Mouse (Mus musculus): ENCODE measurements at regions not wholly inside any gene's neighbourhood (a gene's known extent, or its start where the extent isn't known, plus 50 kb on each side); places are given as distances from the start of the nearest gene placed in this dataset.
A peak's percentile ranks its signal among the peaks of the same experiment; 100 is the strongest.
"Not testable (repeated sequence)": the region's sequence is repeated elsewhere in the genome, so short reads cannot be mapped to it uniquely, and the experiment has no call there.

- DNase-seq: peak; percentile 71
Observed at GRCm38 (mm10) chr13:57169621-57170020, 273.8 kb upstream of the Trpc7 start.

- no peak for DNase-seq
Observed at GRCm38 (mm10) chr13:57165367-57165766, 269.6 kb upstream of the Trpc7 start.

- no peak for DNase-seq
Observed at GRCm38 (mm10) chr13:57152787-57153186, 257.0 kb upstream of the Trpc7 start.

GRCm38 (mm10) chr13:57147623-57148022 lies 251.8 kb upstream of the Trpc7 start:
- DNase-seq: no peak

GRCm38 (mm10) chr13:57146708-57147107 lies 250.9 kb upstream of the Trpc7 start:
- DNase-seq: no peak

GRCm38 (mm10) chr13:57145782-57146181 lies 250.0 kb upstream of the Trpc7 start:
- DNase-seq: no peak

- DNase-seq: peak; percentile 5
Observed at GRCm38 (mm10) chr13:57142851-57143250, 247.1 kb upstream of the Trpc7 start.

- DNase-seq: no peak
Observed at GRCm38 (mm10) chr13:57142441-57142840, 246.6 kb upstream of the Trpc7 start.

- no peak for DNase-seq
Observed at GRCm38 (mm10) chr13:57115936-57116335, 220.1 kb upstream of the Trpc7 start.

GRCm38 (mm10) chr13:57107956-57108355 lies 212.2 kb upstream of the Trpc7 start:
- no peak for DNase-seq

GRCm38 (mm10) chr13:57099601-57100000 lies 203.8 kb upstream of the Trpc7 start:
- DNase-seq: no peak

GRCm38 (mm10) chr13:57091886-57092285 lies 196.1 kb upstream of the Trpc7 start:
- DNase-seq: no peak

GRCm38 (mm10) chr13:57089381-57090075 lies 193.7 kb upstream of the Trpc7 start:
- DNase-seq: peak; percentile 33

- peak; percentile 59 for DNase-seq
Observed at GRCm38 (mm10) chr13:57087966-57088365, 192.2 kb upstream of the Trpc7 start.

- peak; percentile 39 for DNase-seq
Observed at GRCm38 (mm10) chr13:57087398-57087797, 191.6 kb upstream of the Trpc7 start.

GRCm38 (mm10) chr13:57083751-57084150 lies 188.0 kb upstream of the Trpc7 start:
- DNase-seq: no peak

- no peak for DNase-seq
Observed at GRCm38 (mm10) chr13:57070479-57070878, 174.7 kb upstream of the Trpc7 start.

GRCm38 (mm10) chr13:57061656-57062055 lies 165.9 kb upstream of the Trpc7 start:
- no peak for DNase-seq

GRCm38 (mm10) chr13:57061074-57061473 lies 165.3 kb upstream of the Trpc7 start:
- DNase-seq: no peak

- no peak for DNase-seq
Observed at GRCm38 (mm10) chr13:57056786-57057185, 161.0 kb upstream of the Trpc7 start.

GRCm38 (mm10) chr13:57055409-57056195 lies 159.8 kb upstream of the Trpc7 start:
- no peak for DNase-seq

- DNase-seq: no peak
Observed at GRCm38 (mm10) chr13:57053361-57053760, 157.6 kb upstream of the Trpc7 start.

GRCm38 (mm10) chr13:57046130-57046529 lies 150.3 kb upstream of the Trpc7 start:
- DNase-seq: not testable (repeated sequence)

GRCm38 (mm10) chr13:57044455-57044854 lies 148.7 kb upstream of the Trpc7 start:
- DNase-seq: no peak

Measured in cerebellum, adult 11-12 months (tissue).